Mouse (Mus musculus): ENCODE results near the gene Mov10.

DNA sequence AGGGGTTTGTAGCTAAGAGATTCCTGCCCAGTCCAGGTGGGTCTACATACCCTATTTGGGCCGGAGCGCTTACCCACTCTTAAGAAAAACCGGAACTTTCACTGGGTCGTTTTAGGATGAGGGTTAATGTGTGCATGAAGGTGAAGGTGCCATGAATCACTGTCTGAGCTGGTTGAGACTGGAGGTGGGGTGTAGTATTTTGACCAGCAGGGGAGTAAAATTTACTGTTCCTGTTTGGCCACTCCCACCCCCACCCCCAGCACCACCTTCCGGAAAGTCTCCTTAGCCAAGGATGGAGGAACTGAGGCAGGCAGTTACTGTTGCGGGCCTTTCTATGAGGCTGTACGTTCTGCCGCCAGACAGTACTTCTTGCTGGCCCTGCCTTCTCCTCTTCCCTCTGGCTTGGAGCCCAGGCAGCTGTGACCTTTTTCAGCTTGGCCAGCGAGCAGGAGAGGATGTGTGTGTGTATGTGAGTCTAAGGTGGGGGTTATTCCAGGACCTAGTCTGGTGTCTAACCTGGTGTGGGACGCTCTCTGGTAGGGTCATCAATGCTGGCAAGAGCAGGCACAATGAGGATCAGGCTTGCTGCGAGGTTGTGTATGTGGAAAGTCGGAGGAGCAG is 36.2 kb downstream of the Mov10 start:
- TF ChIP-seq MAFK (IDR thresholded peaks at IDR 0.05; ENCODE audit: insufficient replicate concordance, low read length) (no peak), GABPA (IDR thresholded peaks at IDR 0.05; ENCODE audit: insufficient replicate concordance, low read depth, low read length) (no peak), CTCF (conservative IDR thresholded peaks at IDR 0.05 in 1 of 2, IDR thresholded peaks at IDR 0.05 in 1 of 2; ENCODE audit: low read depth in 2 of 2, low read length in 2 of 2) (peak in 1 of 2 experiments; percentile 27; a peak in 2 of 4 replicates), KAT2A (IDR thresholded peaks at IDR 0.05; ENCODE audit: insufficient replicate concordance, low read length) (no peak), POLR2A (IDR thresholded peaks at IDR 0.05; ENCODE audit: low read depth, low read length) (peak; percentile 32; the same call in 1 of the 2 replicates), TCF12 (IDR thresholded peaks at IDR 0.05; ENCODE audit: low read depth, low read length) (no peak), ZC3H11A (IDR thresholded peaks at IDR 0.05; ENCODE audit: low read depth, low read length) (no peak), USF2 (conservative IDR thresholded peaks at IDR 0.05; ENCODE audit: low read depth, low read length) (no peak), MAX (IDR thresholded peaks at IDR 0.05; ENCODE audit: low read length) (no peak), ZNF384 (IDR thresholded peaks at IDR 0.05; ENCODE audit: low read depth, low read length) (no peak), EP300 (IDR thresholded peaks at IDR 0.05; ENCODE audit: low read length) (no peak), USF1 (IDR thresholded peaks at IDR 0.05; ENCODE audit: low read depth, low read length) (no peak), MEF2A (IDR thresholded peaks at IDR 0.05; ENCODE audit: borderline replicate concordance, low read depth, low read length) (no peak), MXI1 (IDR thresholded peaks at IDR 0.05; ENCODE audit: low read depth, low read length) (no peak)
